Mouse (Mus musculus) midbrain, embryonic 13.5 days (tissue): Measurements from ENCODE around the gene Crybg1. TPM values are rescaled to one million over a fixed set of nuclear protein-coding genes. Genes with fewer than 3 reads are reported as not detected.
A peak's percentile ranks its signal among the peaks of the same experiment; 100 is the strongest.

Source experiments
- ATAC-seq: fragments of 200-750 bp; cut with Nextera tagmentation; 2 replicates; pipeline ENCODE4 v1.8.0; 2017; ENCODE audit warnings: mild to moderate bottlenecking, moderate TSS enrichment, moderate library complexity
- H3K27ac ChIP-seq: fragments of 300-500 bp; sonication (generic); 2 replicates; pipeline ENCODE4 v1.5.1; 2015; ENCODE audit warnings: inconsistent platforms, mild to moderate bottlenecking, moderate library complexity
- H3K27me3 ChIP-seq: fragments of 300-500 bp; sonication (generic); 2 replicates; pipeline ENCODE4 v1.6.1; 2015; ENCODE audit warnings: mild to moderate bottlenecking, inconsistent platforms
- H3K36me3 ChIP-seq: fragments of 300-500 bp; sonication (generic); 2 replicates; pipeline ENCODE4 v1.6.1; 2015; ENCODE audit warnings: mild to moderate bottlenecking, inconsistent platforms
- H3K4me1 ChIP-seq: fragments of 300-500 bp; sonication (generic); replicated peaks from 2 replicates; pipeline ENCODE4 v1.6.1; 2015; ENCODE audit warnings: inconsistent platforms
- H3K4me2 ChIP-seq: fragments of 300-500 bp; sonication (generic); replicated peaks from 2 replicates; pipeline ENCODE4 v1.6.1; 2015; ENCODE audit warnings: moderate library complexity, mild to moderate bottlenecking, inconsistent platforms
- H3K4me3 ChIP-seq: fragments of 300-500 bp; sonication (generic); replicated peaks from 2 replicates; pipeline ENCODE4 v1.5.1; 2015; ENCODE audit warnings: mild to moderate bottlenecking, inconsistent platforms
- H3K9ac ChIP-seq: fragments of 300-500 bp; sonication (generic); replicated peaks from 2 replicates; pipeline ENCODE4 v1.6.1; 2015; ENCODE audit warnings: mild to moderate bottlenecking, inconsistent platforms
- H3K9me3 ChIP-seq: fragments of 300-500 bp; sonication (generic); 2 replicates; pipeline ENCODE4 v1.6.1; 2016; ENCODE audit warnings: mild to moderate bottlenecking, inconsistent platforms
- WGBS: fragments of 180-500 bp; shearing (Covaris S2); methylation state at CpG from one replicate; pipeline ENCODE4 v1.1.7; 2015; 5-methylcytosine and 5-hydroxymethylcytosine counted together
- polyA plus RNA-seq: library from polyadenylated mRNA; unstranded; fragments of >200 nt; fragmentation: Nextera tagmentation; extraction: Ambion mirVana; gene quantifications from 2 replicates; pipeline ENCODE4 v1.2.1, GENCODE M21; 2015

Gene Crybg1
- polyA plus RNA-seq, 1 experiment from 2014 or later: 0.34 TPM

- H3K36me3 ChIP-seq: no peaks in the 10 kb centered on the region
- no peak for ATAC-seq
- H3K4me1 ChIP-seq: peaks cover 39% of the 10 kb centered on the region
- peak overlapping the region; percentile 68 for H3K4me2 ChIP-seq
- H3K27ac ChIP-seq: no peak overlapping the region
- H3K9me3 ChIP-seq: no peaks in the 10 kb centered on the region
- H3K9ac ChIP-seq: peak overlapping the region; percentile 50; the same call in 1 of the 2 replicates
- H3K27me3 ChIP-seq: peaks cover 77% of the 10 kb centered on the region
- peak overlapping the region; percentile 50 for H3K4me3 ChIP-seq
- whole genome bisulfite sequencing: 3% methylated on average over 11 of the region's 11 CpGs
Measured at GRCm38 (mm10) chr10:44002995-44003524, 145.6 kb downstream of the Crybg1 start.

GRCm38 (mm10) chr10:44002004-44002940 lies 146.4 kb downstream of the Crybg1 start:
- WGBS: 12% methylated on average over 14 of the region's 14 CpGs
- Histone ChIP-seq H3K27me3 (peaks cover 69% of the 10 kb centered on the region), H3K9ac (no peak overlapping the region), H3K4me2 (no peak overlapping the region), H3K4me3 (no peak overlapping the region), H3K4me1 (peaks cover 39% of the 10 kb centered on the region), H3K36me3 (no peaks in the 10 kb centered on the region), H3K27ac (no peak overlapping the region), H3K9me3 (no peaks in the 10 kb centered on the region)
- peak; percentile 28; the same call in 1 of the 2 replicates for ATAC-seq

- H3K4me1 ChIP-seq: peaks cover 28% of the 10 kb centered on the region
- no peak for ATAC-seq
- no peaks in the 10 kb centered on the region for H3K36me3 ChIP-seq
- no peak overlapping the region for H3K27ac ChIP-seq
- H3K4me2 ChIP-seq: no peak overlapping the region
- H3K27me3 ChIP-seq: peaks cover 50% of the 10 kb centered on the region
- WGBS: 66% methylated on average over 2 of the region's 2 CpGs
- H3K9me3 ChIP-seq: no peaks in the 10 kb centered on the region
- no peak overlapping the region for H3K9ac ChIP-seq
- H3K4me3 ChIP-seq: no peak overlapping the region
Measured at GRCm38 (mm10) chr10:44000156-44000865, 148.3 kb downstream of the Crybg1 start.

- Histone ChIP-seq H3K4me2 (no peak overlapping the region), H3K4me1 (peaks cover 17% of the 10 kb centered on the region), H3K4me3 (no peak overlapping the region), H3K27ac (no peak overlapping the region), H3K9ac (no peak overlapping the region), H3K36me3 (no peaks in the 10 kb centered on the region), H3K9me3 (no peaks in the 10 kb centered on the region), H3K27me3 (peaks cover 33% of the 10 kb centered on the region)
- 84% methylated on average over 8 of the region's 8 CpGs for WGBS
- ATAC-seq: no peak
Measured at GRCm38 (mm10) chr10:43998503-43999082, 150.1 kb downstream of the Crybg1 start.

GRCm38 (mm10) chr10:43998023-43998422 lies 150.6 kb downstream of the Crybg1 start:
- Histone ChIP-seq H3K36me3 (no peaks in the 10 kb centered on the region), H3K4me1 (peaks cover 15% of the 10 kb centered on the region), H3K4me3 (no peak overlapping the region), H3K9me3 (no peaks in the 10 kb centered on the region), H3K27me3 (peaks cover 27% of the 10 kb centered on the region), H3K27ac (no peak overlapping the region), H3K9ac (no peak overlapping the region), H3K4me2 (no peak overlapping the region)
- no peak for ATAC-seq
- 78% methylated on average over 9 of the region's 9 CpGs for WGBS

GRCm38 (mm10) chr10:43997276-43997675 lies 151.4 kb downstream of the Crybg1 start:
- Histone ChIP-seq H3K27ac (no peak overlapping the region), H3K9ac (no peak overlapping the region), H3K9me3 (no peaks in the 10 kb centered on the region), H3K36me3 (no peaks in the 10 kb centered on the region), H3K4me2 (no peak overlapping the region), H3K4me1 (peaks cover 12% of the 10 kb centered on the region), H3K4me3 (no peak overlapping the region), H3K27me3 (peaks cover 19% of the 10 kb centered on the region)
- 83% methylated on average over 10 of the region's 10 CpGs for WGBS
- ATAC-seq: no peak

- H3K4me2 ChIP-seq: no peak overlapping the region
- WGBS: 83% methylated on average over 10 of the region's 10 CpGs
- no peak overlapping the region for H3K4me3 ChIP-seq
- H3K27me3 ChIP-seq: peaks cover 7% of the 10 kb centered on the region
- peaks cover 8% of the 10 kb centered on the region for H3K4me1 ChIP-seq
- H3K36me3 ChIP-seq: no peaks in the 10 kb centered on the region
- no peaks in the 10 kb centered on the region for H3K9me3 ChIP-seq
- ATAC-seq: no peak
- no peak overlapping the region for H3K9ac ChIP-seq
- H3K27ac ChIP-seq: no peak overlapping the region
Measured at GRCm38 (mm10) chr10:43995858-43996650, 152.6 kb downstream of the Crybg1 start.

DNA sequence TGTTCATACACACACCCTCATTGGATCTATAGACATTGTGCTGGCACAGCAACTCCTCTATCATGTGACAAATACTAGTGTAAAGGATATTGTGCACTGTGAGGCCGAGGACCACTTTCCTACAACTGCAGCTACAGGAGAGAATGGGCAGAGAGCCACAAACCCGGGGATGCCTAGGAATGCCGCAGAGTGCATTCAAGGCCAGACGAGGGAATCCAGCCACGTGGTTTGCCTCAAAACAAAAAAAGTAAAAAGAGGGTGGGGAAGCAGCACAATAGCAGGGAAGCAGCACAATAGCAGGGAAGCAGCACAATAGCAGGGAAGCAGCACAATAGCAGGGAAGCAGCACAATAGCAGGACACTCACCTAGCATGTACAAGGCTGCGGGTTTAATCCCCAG lies 155.5 kb downstream of the Crybg1 start:
- 6% methylated on average over 6 of the region's 6 CpGs for WGBS

DNA sequence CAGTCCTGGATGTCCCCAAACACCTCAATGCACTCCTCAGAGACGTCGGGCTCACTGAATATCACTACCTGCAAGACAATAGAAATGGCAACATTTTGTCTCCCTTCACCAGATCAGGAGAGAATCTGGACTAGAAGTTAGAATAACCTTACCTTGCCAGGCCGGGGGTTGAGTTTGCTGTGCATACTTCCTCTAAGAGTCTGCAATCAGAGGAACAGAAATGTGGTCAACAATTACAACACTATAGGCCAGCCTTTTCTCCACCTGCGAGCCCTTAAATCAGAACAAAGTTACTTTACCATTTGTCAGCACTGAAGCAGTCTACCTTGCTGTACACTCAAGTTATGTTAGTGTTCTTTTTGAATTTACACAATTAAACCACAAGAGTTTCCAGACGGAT lies 156.1 kb downstream of the Crybg1 start:
- ATAC-seq: no peak
- Histone ChIP-seq H3K27me3 (no peaks in the 10 kb centered on the region), H3K36me3 (no peaks in the 10 kb centered on the region), H3K27ac (no peak overlapping the region), H3K9ac (no peak overlapping the region), H3K9me3 (no peaks in the 10 kb centered on the region), H3K4me1 (peaks cover 4% of the 10 kb centered on the region; the same call in 1 of the 2 replicates), H3K4me3 (no peak overlapping the region), H3K4me2 (no peak overlapping the region)
- 80% methylated on average over 5 of the region's 5 CpGs for WGBS

More for the DNA sequence above, 155.5 kb downstream of the Crybg1 start:
- Histone ChIP-seq H3K27ac (no peak overlapping the region), H3K4me3 (no peak overlapping the region), H3K36me3 (no peaks in the 10 kb centered on the region), H3K9me3 (no peaks in the 10 kb centered on the region), H3K4me1 (peaks cover 4% of the 10 kb centered on the region; the same call in 1 of the 2 replicates), H3K9ac (peak overlapping the region; percentile 32; the same call in 1 of the 2 replicates), H3K4me2 (no peak overlapping the region), H3K27me3 (no peaks in the 10 kb centered on the region)
- ATAC-seq: peak; percentile 45; the same call in 1 of the 2 replicates

- ATAC-seq: no peak
- H3K4me1 ChIP-seq: peaks cover 4% of the 10 kb centered on the region; the same call in 1 of the 2 replicates
- H3K9me3 ChIP-seq: no peaks in the 10 kb centered on the region
- H3K27ac ChIP-seq: no peak overlapping the region
- H3K27me3 ChIP-seq: no peaks in the 10 kb centered on the region
- H3K4me3 ChIP-seq: no peak overlapping the region
- WGBS: 95% methylated on average over 5 of the region's 5 CpGs
- no peak overlapping the region for H3K9ac ChIP-seq
- no peak overlapping the region for H3K4me2 ChIP-seq
- no peaks in the 10 kb centered on the region for H3K36me3 ChIP-seq
Measured at GRCm38 (mm10) chr10:43991268-43991667, 157.4 kb downstream of the Crybg1 start.

GRCm38 (mm10) chr10:43983866-43984265 lies 164.8 kb downstream of the Crybg1 start:
- H3K27ac ChIP-seq: no peak overlapping the region
- H3K4me1 ChIP-seq: no peaks in the 10 kb centered on the region
- H3K27me3 ChIP-seq: no peaks in the 10 kb centered on the region
- no peak overlapping the region for H3K4me3 ChIP-seq
- no peak overlapping the region for H3K9ac ChIP-seq
- no peaks in the 10 kb centered on the region for H3K36me3 ChIP-seq
- H3K9me3 ChIP-seq: no peaks in the 10 kb centered on the region
- no peak for ATAC-seq
- H3K4me2 ChIP-seq: no peak overlapping the region
- 89% methylated on average over 2 of the region's 2 CpGs for WGBS
